Mouse (Mus musculus) neural tube, embryonic 11.5 days (tissue): ENCODE data around the gene Wdfy4. TPM values are rescaled to one million over a fixed set of nuclear protein-coding genes. Genes with fewer than 3 reads are reported as not detected.

Experiments used
- ATAC-seq: fragments of 200-750 bp; cut with Nextera tagmentation; 2 replicates; pipeline ENCODE4 v1.8.0; 2017; ENCODE audit warnings: moderate number of reproducible peaks, mild to moderate bottlenecking, moderate TSS enrichment, moderate library complexity; ENCODE audit not compliant: insufficient read depth, low FRiP score, low TSS enrichment
- DNase-seq: peaks from one replicate; pipeline ENCODE4 v3.0.0-alpha.2; 2015; ENCODE audit warnings: low spot score
- H3K27ac ChIP-seq: fragments of 300-500 bp; sonication (generic); 2 replicates; pipeline ENCODE4 v1.5.1; 2014; ENCODE audit warnings: low read depth, mild to moderate bottlenecking, low read length
- H3K27me3 ChIP-seq: fragments of 300-500 bp; sonication (generic); 2 replicates; pipeline ENCODE4 v1.6.1; 2014; ENCODE audit warnings: mild to moderate bottlenecking, low read length, mixed read lengths; ENCODE audit not compliant: control insufficient read depth, insufficient read depth
- H3K36me3 ChIP-seq: fragments of 300-500 bp; sonication (generic); 2 replicates; pipeline ENCODE4 v1.6.1; 2014; ENCODE audit warnings: mild to moderate bottlenecking, low read length, moderate library complexity, mixed read lengths; ENCODE audit not compliant: control insufficient read depth, insufficient read depth
- H3K4me1 ChIP-seq: fragments of 300-500 bp; sonication (generic); 2 replicates; pipeline ENCODE4 v1.6.1; 2014; ENCODE audit warnings: low read length, mixed read lengths; ENCODE audit not compliant: control insufficient read depth, insufficient read depth
- H3K4me2 ChIP-seq: fragments of 300-500 bp; sonication (generic); 2 replicates; pipeline ENCODE4 v1.6.1; 2014; ENCODE audit warnings: low read depth, mild to moderate bottlenecking, moderate library complexity
- H3K4me3 ChIP-seq: fragments of 300-500 bp; sonication (generic); 2 replicates; pipeline ENCODE4 v1.5.1; 2014; ENCODE audit warnings: low read depth, low read length
- H3K9ac ChIP-seq: fragments of 300-500 bp; sonication (generic); 2 replicates; pipeline ENCODE4 v1.6.1; 2014; ENCODE audit warnings: mild to moderate bottlenecking, low read length
- H3K9me3 ChIP-seq: fragments of 300-500 bp; sonication (generic); 2 replicates; pipeline ENCODE4 v1.6.1; 2016; ENCODE audit warnings: low read length; ENCODE audit not compliant: control insufficient read depth
- WGBS: fragments of 180-500 bp; shearing (Covaris S2); extraction: QIAGEN DNeasy Blood & Tissue Kit; methylation state at CpG from one replicate; pipeline ENCODE4 v1.1.7; 2014; 5-methylcytosine and 5-hydroxymethylcytosine counted together
- polyA plus RNA-seq: library from polyadenylated mRNA; unstranded; fragments of >200 nt; fragmentation: Nextera tagmentation; extraction: Ambion mirVana; gene quantifications from 2 replicates; pipeline ENCODE4 v1.2.1, GENCODE M21; 2014

Wdfy4 gene
- polyA plus RNA-seq, 1 experiment from 2014 or later = 0.36 TPM

DNA sequence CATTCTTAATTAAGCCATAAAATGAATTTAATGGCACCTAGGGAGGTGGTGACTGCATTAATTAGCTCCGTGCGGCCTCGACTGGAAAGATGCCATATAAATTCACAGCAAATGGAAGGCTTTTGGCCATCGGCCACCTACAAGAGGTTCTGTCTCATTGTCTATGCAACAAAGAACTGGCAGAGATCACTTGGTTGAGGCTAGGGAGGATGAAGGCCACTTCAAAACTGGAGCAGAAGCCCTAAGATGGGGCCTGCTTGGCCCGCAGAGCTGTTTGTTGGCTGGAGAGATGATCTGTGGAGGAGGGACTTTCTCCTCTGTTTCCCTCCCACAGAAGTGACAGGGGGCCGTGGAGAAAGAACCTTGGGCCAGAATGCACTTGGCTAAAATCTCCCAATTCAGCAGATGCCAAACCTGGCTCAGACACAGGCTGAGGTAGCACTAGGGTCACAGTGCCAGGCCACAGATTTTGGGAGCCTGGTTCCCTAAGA, 103.9 kb downstream of the Wdfy4 start:
- Histone ChIP-seq H3K36me3 (no peaks in the 10 kb centered on the region), H3K27ac (no peak overlapping the region), H3K4me3 (no peak overlapping the region), H3K27me3 (no peaks in the 10 kb centered on the region), H3K4me1 (no peaks in the 10 kb centered on the region), H3K9ac (no peak overlapping the region), H3K9me3 (no peaks in the 10 kb centered on the region), H3K4me2 (no peak overlapping the region)
- DNase-seq (no peak), ATAC-seq (no peak)
- 74% methylated on average over 6 of the region's 6 CpGs for WGBS

DNA sequence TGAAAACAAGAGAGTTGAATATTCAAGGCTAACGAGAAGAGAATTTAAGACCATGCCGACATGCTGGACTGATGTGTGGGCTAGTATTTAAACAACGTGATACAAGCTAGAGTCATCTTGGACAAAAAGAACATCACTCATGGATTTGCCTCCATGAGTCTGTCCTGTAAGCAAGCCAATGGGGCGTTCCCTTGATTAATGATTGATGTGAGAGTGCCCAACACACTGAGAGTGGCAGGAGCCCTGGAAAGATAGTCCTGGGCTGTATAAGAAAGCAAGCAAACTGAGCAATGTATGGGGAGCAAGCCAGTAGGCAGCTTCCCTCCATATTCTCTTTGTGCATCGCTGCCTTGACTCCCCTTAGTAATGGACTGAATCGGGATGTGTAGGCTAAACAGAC, 106.7 kb downstream of the Wdfy4 start:
- H3K9ac ChIP-seq = no peak overlapping the region
- no peak overlapping the region for H3K27ac ChIP-seq
- no peaks in the 10 kb centered on the region for H3K4me1 ChIP-seq
- H3K4me2 ChIP-seq = no peak overlapping the region
- no peak for DNase-seq
- H3K27me3 ChIP-seq = no peaks in the 10 kb centered on the region
- WGBS = 89% methylated on average over 6 of the region's 6 CpGs
- H3K4me3 ChIP-seq = no peak overlapping the region
- no peaks in the 10 kb centered on the region for H3K36me3 ChIP-seq
- no peaks in the 10 kb centered on the region for H3K9me3 ChIP-seq
- no peak for ATAC-seq

DNA sequence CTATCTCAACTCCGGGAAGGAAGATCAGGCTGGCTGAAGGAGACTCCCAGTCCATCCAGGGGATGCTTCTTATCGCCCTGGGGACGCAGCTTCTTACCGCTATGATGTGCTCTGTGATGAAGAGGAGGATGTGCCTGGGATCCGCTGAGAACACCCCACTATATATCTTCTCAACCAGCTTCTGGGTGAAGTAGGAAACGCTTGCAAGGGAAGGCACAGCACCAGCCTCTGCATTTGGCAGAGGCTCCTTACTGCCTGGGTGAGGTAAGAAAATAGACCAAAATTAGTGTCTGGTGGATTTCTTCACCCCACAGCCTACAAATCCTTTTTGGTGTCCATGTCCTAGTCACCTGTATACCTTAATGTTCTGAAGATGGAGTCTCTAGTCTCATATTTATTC, 107.2 kb downstream of the Wdfy4 start:
- Histone ChIP-seq H3K27me3 (no peaks in the 10 kb centered on the region), H3K27ac (no peak overlapping the region), H3K9me3 (no peaks in the 10 kb centered on the region), H3K4me1 (no peaks in the 10 kb centered on the region), H3K4me2 (no peak overlapping the region), H3K36me3 (no peaks in the 10 kb centered on the region), H3K4me3 (no peak overlapping the region), H3K9ac (no peak overlapping the region)
- ATAC-seq (no peak), DNase-seq (no peak)
- 84% methylated on average over 6 of the region's 6 CpGs for WGBS

DNA sequence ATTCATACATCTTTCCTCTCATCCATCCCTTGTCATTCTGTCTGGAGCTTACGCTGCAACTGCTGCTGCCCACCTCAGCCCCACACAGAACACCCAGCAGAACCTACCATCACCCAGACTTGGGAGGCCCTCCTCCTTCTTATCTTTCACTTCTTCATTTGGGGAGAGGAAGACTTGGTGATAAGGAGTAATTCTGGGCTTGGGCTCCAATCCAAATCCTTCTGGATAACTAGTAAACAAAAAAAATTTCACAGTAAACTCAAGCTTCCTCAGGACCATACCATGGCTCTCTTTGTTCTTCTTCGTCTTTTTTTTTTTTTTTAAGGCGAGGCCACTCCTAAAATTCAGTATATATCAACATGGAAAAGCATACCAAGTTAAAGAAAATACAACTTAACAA, 112.0 kb downstream of the Wdfy4 start:
- Histone ChIP-seq H3K36me3 (no peaks in the 10 kb centered on the region), H3K27ac (no peak overlapping the region), H3K9ac (no peak overlapping the region), H3K4me3 (no peak overlapping the region), H3K4me1 (no peaks in the 10 kb centered on the region), H3K9me3 (no peaks in the 10 kb centered on the region), H3K27me3 (no peaks in the 10 kb centered on the region), H3K4me2 (no peak overlapping the region)
- DNase-seq = no peak
- ATAC-seq = no peak
- 87% methylated on average over 3 of the region's 3 CpGs for WGBS

DNA sequence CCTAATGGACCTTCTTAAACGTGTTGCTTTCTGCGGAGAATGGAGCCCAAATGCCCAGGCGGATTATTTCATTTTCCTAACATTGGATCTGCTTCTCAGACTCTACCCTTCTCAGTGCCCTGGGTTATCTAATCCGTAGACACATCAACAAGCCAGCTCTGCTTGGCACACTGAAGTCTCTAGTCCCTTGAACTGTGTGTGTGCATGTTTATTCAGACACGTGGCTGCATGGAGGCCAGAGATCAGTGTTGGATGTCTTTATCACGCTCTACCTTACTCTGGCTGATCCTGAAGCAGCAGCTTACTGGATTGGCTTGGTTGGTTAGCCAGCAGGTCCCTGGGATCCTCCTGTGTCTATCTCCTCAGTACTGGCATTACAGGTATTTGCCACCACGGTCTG, 113.0 kb downstream of the Wdfy4 start:
- Histone ChIP-seq H3K36me3 (no peaks in the 10 kb centered on the region), H3K4me1 (no peaks in the 10 kb centered on the region), H3K27me3 (no peaks in the 10 kb centered on the region), H3K27ac (no peak overlapping the region), H3K9me3 (no peaks in the 10 kb centered on the region), H3K9ac (no peak overlapping the region), H3K4me2 (no peak overlapping the region), H3K4me3 (no peak overlapping the region)
- WGBS = 92% methylated on average over 7 of the region's 7 CpGs
- ATAC-seq (no peak), DNase-seq (no peak)

DNA sequence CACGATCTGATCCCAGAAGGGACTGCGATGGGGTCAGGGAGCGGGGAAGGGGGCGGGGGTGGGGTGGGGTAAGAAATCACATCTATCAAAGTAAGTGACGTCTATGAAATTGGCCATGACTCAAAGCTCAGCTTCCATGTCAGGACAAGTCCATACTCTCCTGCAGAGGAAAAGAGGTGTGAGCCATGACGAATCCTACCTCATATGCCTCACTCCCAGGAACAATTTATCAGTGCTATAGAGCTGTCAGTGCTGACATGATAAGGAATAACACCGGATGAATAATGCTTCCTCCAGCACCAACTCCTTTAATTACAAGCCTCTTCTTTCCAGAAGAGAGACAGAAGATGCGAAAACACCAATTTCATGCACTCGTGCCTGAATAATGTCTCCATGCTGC, 117.6 kb downstream of the Wdfy4 start:
- no peaks in the 10 kb centered on the region for H3K4me1 ChIP-seq
- H3K9me3 ChIP-seq = no peaks in the 10 kb centered on the region
- no peak overlapping the region for H3K4me2 ChIP-seq
- H3K4me3 ChIP-seq = no peak overlapping the region
- no peak for ATAC-seq
- H3K9ac ChIP-seq = no peak overlapping the region
- no peak overlapping the region for H3K27ac ChIP-seq
- 60% methylated on average over 9 of the region's 9 CpGs for WGBS
- H3K27me3 ChIP-seq = no peaks in the 10 kb centered on the region
- DNase-seq = peak; percentile 14
- H3K36me3 ChIP-seq = no peaks in the 10 kb centered on the region

- ATAC-seq (no peak), DNase-seq (no peak)
- no peak overlapping the region for H3K27ac ChIP-seq
- no peak overlapping the region for H3K9ac ChIP-seq
- WGBS = 83% methylated on average over 5 of the region's 5 CpGs
- no peaks in the 10 kb centered on the region for H3K4me1 ChIP-seq
- no peak overlapping the region for H3K4me3 ChIP-seq
- H3K4me2 ChIP-seq = no peak overlapping the region
- H3K9me3 ChIP-seq = no peaks in the 10 kb centered on the region
- no peaks in the 10 kb centered on the region for H3K36me3 ChIP-seq
- no peaks in the 10 kb centered on the region for H3K27me3 ChIP-seq
These were observed 122.3 kb downstream of the Wdfy4 start for GRCm38 (mm10) chr14:33062996-33063395.

DNA sequence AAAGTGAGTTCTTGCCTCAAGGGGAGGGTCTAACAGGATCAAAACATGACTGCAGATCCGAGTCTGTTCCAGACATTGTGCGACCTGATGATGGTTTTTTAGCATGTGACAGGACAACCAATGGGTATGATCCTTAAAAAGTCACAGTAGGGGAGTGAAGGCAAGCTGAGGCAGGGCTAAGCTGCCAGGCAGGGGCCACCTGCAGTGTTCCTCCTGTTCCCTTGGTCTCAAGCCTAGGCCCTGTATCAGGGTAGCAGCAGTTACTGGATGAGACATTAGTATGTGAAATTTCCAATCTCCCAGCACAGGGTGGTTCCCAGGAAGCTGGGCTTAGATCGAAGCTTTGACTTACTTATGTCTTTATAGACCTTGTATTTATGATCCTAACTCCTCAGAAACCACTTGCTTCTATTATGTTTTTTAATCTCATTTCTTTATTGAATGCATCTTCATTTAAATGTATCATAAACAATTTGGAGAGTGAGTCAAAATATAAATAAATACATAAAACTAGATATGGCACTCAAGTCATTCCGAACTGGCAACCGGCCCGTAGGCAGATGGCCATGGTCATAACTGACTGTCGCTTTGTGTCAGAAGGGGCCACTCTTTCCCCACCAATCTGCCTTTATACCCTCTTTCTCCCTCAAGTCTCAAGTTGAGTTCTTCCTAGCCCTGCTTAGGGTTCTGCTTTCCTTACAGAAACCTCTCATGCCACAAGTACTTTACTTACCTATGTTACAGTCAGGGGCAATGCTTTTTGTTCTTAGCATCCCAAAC, 126.2 kb downstream of the Wdfy4 start:
- no peak overlapping the region for H3K4me2 ChIP-seq
- no peak overlapping the region for H3K4me3 ChIP-seq
- no peaks in the 10 kb centered on the region for H3K36me3 ChIP-seq
- ATAC-seq (no peak), DNase-seq (no peak)
- no peak overlapping the region for H3K9ac ChIP-seq
- H3K9me3 ChIP-seq = no peaks in the 10 kb centered on the region
- 89% methylated on average over 7 of the region's 7 CpGs for WGBS
- H3K4me1 ChIP-seq = no peaks in the 10 kb centered on the region
- no peaks in the 10 kb centered on the region for H3K27me3 ChIP-seq
- H3K27ac ChIP-seq = no peak overlapping the region

DNA sequence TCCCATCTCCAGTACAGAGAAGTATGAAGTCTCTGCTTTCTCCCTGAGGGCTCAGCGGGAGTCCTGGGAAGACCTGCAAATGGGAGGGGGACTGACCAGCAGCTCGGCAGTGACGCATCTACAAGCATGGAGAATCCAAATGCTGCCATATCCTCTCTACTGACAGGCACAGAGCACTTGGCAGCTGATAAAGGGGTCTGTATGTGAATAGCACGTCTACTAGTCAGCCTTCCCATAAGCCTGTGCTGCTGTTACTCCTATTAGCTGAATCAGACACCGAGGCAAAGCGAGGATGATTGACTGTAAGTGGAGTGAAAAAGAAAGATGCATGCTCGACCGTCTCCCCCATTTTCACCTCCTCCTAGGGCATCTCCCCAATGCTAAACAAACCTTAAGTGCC, 131.9 kb downstream of the Wdfy4 start:
- H3K9ac ChIP-seq = no peak overlapping the region
- DNase-seq (no peak), ATAC-seq (no peak)
- no peak overlapping the region for H3K4me3 ChIP-seq
- no peaks in the 10 kb centered on the region for H3K27me3 ChIP-seq
- WGBS = 64% methylated on average over 8 of the region's 8 CpGs
- H3K4me1 ChIP-seq = peaks cover 4% of the 10 kb centered on the region
- H3K27ac ChIP-seq = no peak overlapping the region
- H3K9me3 ChIP-seq = no peaks in the 10 kb centered on the region
- no peak overlapping the region for H3K4me2 ChIP-seq
- no peaks in the 10 kb centered on the region for H3K36me3 ChIP-seq
